Mouse (Mus musculus) brain, embryonic 14.5 days (tissue): Measurements from ENCODE around the gene Dnmbp.

ENCODE experiments used
- CTCF ChIP-seq: fragments of 200-500 bp; IDR thresholded peaks from 2 replicates; pipeline ENCODE4 v1.5.1; 2012; ENCODE audit warnings: inconsistent platforms, mild to moderate bottlenecking, moderate library complexity, borderline replicate concordance; ENCODE audit not compliant: insufficient read depth, insufficient read length; ENCODE audit errors: extremely low read depth
- POLR2A ChIP-seq: fragments of 200-500 bp; IDR thresholded peaks from 2 replicates; pipeline ENCODE4 v1.6.1; 2012; ENCODE audit warnings: mild to moderate bottlenecking, inconsistent platforms, borderline replicate concordance; ENCODE audit not compliant: poor library complexity, insufficient read depth, insufficient read length, severe bottlenecking; ENCODE audit errors: extremely low read depth

- no peak for TF ChIP-seq POLR2A
- no peak for TF ChIP-seq CTCF
Measured at GRCm38 (mm10) chr19:43917406-43917691, 22.6 kb downstream of the Dnmbp start.
